Mouse (Mus musculus) hindbrain, embryonic 16.5 days (tissue): Measurements from ENCODE around the gene Nme7. TPM values are rescaled to one million over a fixed set of nuclear protein-coding genes. Genes with fewer than 3 reads are reported as not detected.

Experiments
- ATAC-seq: fragments of 200-750 bp; cut with Nextera tagmentation; 2 replicates; pipeline ENCODE4 v1.8.0; 2017; ENCODE audit warnings: moderate TSS enrichment, moderate library complexity
- H3K27ac ChIP-seq: fragments of 300-500 bp; sonication (generic); 2 replicates; pipeline ENCODE4 v1.5.1; 2014; ENCODE audit warnings: low read depth, mild to moderate bottlenecking, control low read depth, low read length, moderate library complexity
- H3K27me3 ChIP-seq: fragments of 300-500 bp; sonication (generic); replicated peaks from 2 replicates; pipeline ENCODE4 v1.6.1; 2014; ENCODE audit warnings: low read length; ENCODE audit not compliant: control insufficient read depth, insufficient read depth
- H3K36me3 ChIP-seq: fragments of 300-500 bp; sonication (generic); 2 replicates; pipeline ENCODE4 v1.6.1; 2014; ENCODE audit warnings: mild to moderate bottlenecking, low read length, moderate library complexity, mixed read lengths; ENCODE audit not compliant: control insufficient read depth, insufficient read depth
- H3K4me1 ChIP-seq: fragments of 300-500 bp; sonication (generic); 2 replicates; pipeline ENCODE4 v1.6.1; 2014; ENCODE audit warnings: low read depth, low read length; ENCODE audit not compliant: control insufficient read depth, insufficient read depth
- H3K4me2 ChIP-seq: fragments of 300-500 bp; sonication (generic); 2 replicates; pipeline ENCODE4 v1.6.1; 2014; ENCODE audit warnings: mild to moderate bottlenecking, low read length, control low read depth, moderate library complexity
- H3K4me3 ChIP-seq: fragments of 300-500 bp; sonication (generic); 2 replicates; pipeline ENCODE4 v1.5.1; 2014; ENCODE audit warnings: mild to moderate bottlenecking, low read length, control low read depth, moderate library complexity
- H3K9ac ChIP-seq: fragments of 300-500 bp; sonication (generic); 2 replicates; pipeline ENCODE4 v1.6.1; 2014; ENCODE audit warnings: low read depth, mild to moderate bottlenecking, control low read depth, low read length, moderate library complexity
- H3K9me3 ChIP-seq: fragments of 300-500 bp; sonication (generic); 2 replicates; pipeline ENCODE4 v1.6.1; 2014; ENCODE audit warnings: mild to moderate bottlenecking, low read length, moderate library complexity; ENCODE audit not compliant: control insufficient read depth
- WGBS: fragments of 180-500 bp; shearing (Covaris S2); extraction: QIAGEN DNeasy Blood & Tissue Kit; methylation state at CpG from one replicate; pipeline ENCODE4 v1.1.7; 2014; 5-methylcytosine and 5-hydroxymethylcytosine counted together
- polyA plus RNA-seq: library from polyadenylated mRNA; unstranded; fragments of >200 nt; fragmentation: Nextera tagmentation; extraction: Ambion mirVana; gene quantifications from 2 replicates; pipeline ENCODE4 v1.2.1, GENCODE M21; 2015

Gene Nme7
- polyA plus RNA-seq, 1 experiment from 2014 or later, result 35.8 TPM

- H3K4me3 ChIP-seq, result no peak overlapping the region
- no peak overlapping the region for H3K27ac ChIP-seq
- H3K27me3 ChIP-seq, result no peaks in the 10 kb centered on the region
- 91% methylated on average over 6 of the region's 6 CpGs for WGBS
- H3K9ac ChIP-seq, result no peak overlapping the region
- no peak overlapping the region for H3K4me2 ChIP-seq
- H3K36me3 ChIP-seq, result no peaks in the 10 kb centered on the region
- no peaks in the 10 kb centered on the region for H3K9me3 ChIP-seq
- H3K4me1 ChIP-seq, result no peaks in the 10 kb centered on the region
- no peak for ATAC-seq
Observed at GRCm38 (mm10) chr1:164420623-164421354, 116.9 kb downstream of the Nme7 start.

DNA sequence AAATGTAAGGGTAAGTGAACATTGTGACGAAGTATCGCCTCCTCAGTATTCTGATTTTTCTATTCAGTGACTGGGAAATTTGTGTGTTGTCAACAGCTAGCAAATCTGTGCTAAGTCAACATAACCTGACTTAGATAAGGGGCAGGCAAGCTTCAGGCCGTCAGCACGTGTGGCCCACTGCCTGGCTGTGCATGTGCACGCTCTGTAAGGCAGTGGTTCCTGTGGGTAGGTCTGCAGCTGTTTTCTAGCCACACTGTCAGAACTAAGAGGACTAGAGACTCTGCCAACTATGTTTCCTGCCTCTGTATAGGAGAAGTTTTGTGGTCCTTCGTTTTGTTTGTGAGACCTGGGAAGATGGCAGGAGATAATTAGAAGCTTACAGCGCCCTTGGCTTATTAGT is 122.3 kb downstream of the Nme7 start:
- Histone ChIP-seq H3K27me3 (no peaks in the 10 kb centered on the region), H3K27ac (no peak overlapping the region), H3K36me3 (no peaks in the 10 kb centered on the region), H3K9ac (no peak overlapping the region), H3K4me2 (no peak overlapping the region), H3K4me3 (no peak overlapping the region), H3K4me1 (no peaks in the 10 kb centered on the region), H3K9me3 (no peaks in the 10 kb centered on the region)
- ATAC-seq, result no peak
- WGBS, result 92% methylated on average over 7 of the region's 7 CpGs

DNA sequence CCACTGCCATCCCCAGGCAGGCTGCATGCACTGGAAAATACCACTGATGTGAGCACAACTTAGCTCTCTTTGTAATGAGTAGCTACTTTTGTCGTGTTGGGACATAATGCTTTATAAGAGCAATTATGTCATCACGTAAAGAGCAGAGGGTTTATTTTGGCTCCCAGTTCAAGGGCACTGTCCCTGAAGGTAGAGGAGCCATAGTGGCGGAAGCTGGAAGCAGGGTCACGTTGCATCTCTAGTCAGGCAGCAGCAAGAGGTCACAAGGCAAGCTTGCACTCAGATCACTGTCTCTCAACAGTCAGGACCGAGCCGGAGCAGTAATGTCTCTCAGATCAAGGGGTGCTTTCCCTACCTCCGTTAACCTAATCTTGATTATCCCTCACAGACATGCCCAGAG is 123.9 kb downstream of the Nme7 start:
- Histone ChIP-seq H3K36me3 (no peaks in the 10 kb centered on the region), H3K4me1 (no peaks in the 10 kb centered on the region), H3K27me3 (no peaks in the 10 kb centered on the region), H3K9ac (no peak overlapping the region), H3K4me2 (no peak overlapping the region), H3K9me3 (no peaks in the 10 kb centered on the region), H3K4me3 (no peak overlapping the region), H3K27ac (no peak overlapping the region)
- 89% methylated on average over 7 of the region's 7 CpGs for WGBS
- no peak for ATAC-seq

DNA sequence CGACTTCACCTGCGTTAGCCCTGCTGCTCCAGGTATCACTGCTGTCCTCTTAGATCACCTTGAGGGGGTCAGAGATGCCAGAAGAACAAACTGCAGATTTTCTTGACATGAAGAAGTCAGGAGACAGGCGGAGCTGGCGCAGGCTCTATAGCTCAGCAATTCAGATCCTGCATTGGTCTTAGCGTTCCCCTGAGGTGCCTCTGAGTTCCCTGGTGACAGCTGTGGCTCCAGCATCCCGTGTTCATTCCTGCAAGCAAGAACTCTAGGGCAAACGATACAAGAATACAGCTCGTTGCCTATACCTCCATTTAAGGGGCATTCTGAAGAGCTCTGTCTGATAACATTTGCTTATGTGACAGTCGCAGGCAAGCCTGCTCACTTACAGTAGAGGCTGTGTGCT is 124.7 kb downstream of the Nme7 start:
- no peak overlapping the region for H3K4me3 ChIP-seq
- WGBS, result 87% methylated on average over 9 of the region's 9 CpGs
- no peak overlapping the region for H3K9ac ChIP-seq
- H3K36me3 ChIP-seq, result no peaks in the 10 kb centered on the region
- no peaks in the 10 kb centered on the region for H3K9me3 ChIP-seq
- no peaks in the 10 kb centered on the region for H3K27me3 ChIP-seq
- H3K27ac ChIP-seq, result no peak overlapping the region
- no peak overlapping the region for H3K4me2 ChIP-seq
- ATAC-seq, result no peak
- H3K4me1 ChIP-seq, result no peaks in the 10 kb centered on the region

DNA sequence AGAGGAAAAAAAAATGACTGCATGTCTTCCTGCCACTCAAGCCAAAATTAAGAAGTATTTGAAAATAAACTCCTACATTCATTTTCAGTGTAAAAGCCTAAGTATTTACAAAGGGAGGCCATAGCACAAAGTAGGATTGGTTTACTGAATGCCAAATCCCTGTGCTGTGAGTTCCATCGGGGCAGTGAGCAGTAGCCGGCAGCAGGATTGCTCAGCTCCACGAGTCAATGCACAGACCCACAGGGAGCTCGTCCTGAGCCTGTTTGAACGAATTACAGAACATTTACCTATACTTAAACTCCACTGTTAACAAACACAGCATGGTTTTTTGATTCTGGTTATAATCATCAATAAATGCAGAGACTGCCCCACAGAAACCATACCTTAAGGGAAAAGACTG is 128.7 kb downstream of the Nme7 start:
- no peak overlapping the region for H3K4me2 ChIP-seq
- WGBS, result 70% methylated on average over 5 of the region's 5 CpGs
- H3K27me3 ChIP-seq, result no peaks in the 10 kb centered on the region
- no peak overlapping the region for H3K4me3 ChIP-seq
- peaks cover 1% of the 10 kb centered on the region for H3K36me3 ChIP-seq
- no peak for ATAC-seq
- H3K27ac ChIP-seq, result no peak overlapping the region
- no peak overlapping the region for H3K9ac ChIP-seq
- no peaks in the 10 kb centered on the region for H3K9me3 ChIP-seq
- no peaks in the 10 kb centered on the region for H3K4me1 ChIP-seq

- H3K36me3 ChIP-seq, result peaks cover 12% of the 10 kb centered on the region
- no peaks in the 10 kb centered on the region for H3K9me3 ChIP-seq
- H3K27me3 ChIP-seq, result no peaks in the 10 kb centered on the region
- no peaks in the 10 kb centered on the region for H3K4me1 ChIP-seq
- no peak for ATAC-seq
- no peak overlapping the region for H3K4me2 ChIP-seq
- WGBS, result 77% methylated on average over 6 of the region's 6 CpGs
- no peak overlapping the region for H3K27ac ChIP-seq
- H3K4me3 ChIP-seq, result no peak overlapping the region
- no peak overlapping the region for H3K9ac ChIP-seq
Observed at GRCm38 (mm10) chr1:164434049-164434448, 130.1 kb downstream of the Nme7 start.

GRCm38 (mm10) chr1:164436749-164437148 is 132.8 kb downstream of the Nme7 start:
- no peak overlapping the region for H3K27ac ChIP-seq
- WGBS, result 85% methylated on average over 7 of the region's 7 CpGs
- H3K4me3 ChIP-seq, result no peak overlapping the region
- ATAC-seq, result peak; percentile 10; the same call in 1 of the 2 replicates
- H3K9ac ChIP-seq, result no peak overlapping the region
- H3K4me2 ChIP-seq, result no peak overlapping the region
- H3K9me3 ChIP-seq, result no peaks in the 10 kb centered on the region
- no peaks in the 10 kb centered on the region for H3K4me1 ChIP-seq
- H3K27me3 ChIP-seq, result no peaks in the 10 kb centered on the region
- H3K36me3 ChIP-seq, result peaks cover 29% of the 10 kb centered on the region

- Histone ChIP-seq H3K27me3 (no peaks in the 10 kb centered on the region), H3K4me1 (no peaks in the 10 kb centered on the region), H3K9ac (no peak overlapping the region), H3K4me2 (no peak overlapping the region), H3K9me3 (no peaks in the 10 kb centered on the region), H3K4me3 (no peak overlapping the region), H3K27ac (no peak overlapping the region), H3K36me3 (peaks cover 41% of the 10 kb centered on the region)
- no peak for ATAC-seq
- 95% methylated on average over 6 of the region's 6 CpGs for WGBS
Observed at GRCm38 (mm10) chr1:164440230-164440629, 136.3 kb downstream of the Nme7 start.

- Histone ChIP-seq H3K9me3 (no peaks in the 10 kb centered on the region), H3K27me3 (no peaks in the 10 kb centered on the region), H3K36me3 (peaks cover 44% of the 10 kb centered on the region), H3K27ac (no peak overlapping the region), H3K4me2 (no peak overlapping the region), H3K4me3 (no peak overlapping the region), H3K9ac (no peak overlapping the region), H3K4me1 (no peaks in the 10 kb centered on the region)
- 89% methylated on average over 11 of the region's 11 CpGs for WGBS
- no peak for ATAC-seq
Observed at GRCm38 (mm10) chr1:164440708-164441407, 136.9 kb downstream of the Nme7 start.
